Mouse (Mus musculus) midbrain, embryonic 10.5 days (tissue): Measurements from ENCODE around the gene Tatdn3. TPM values are rescaled to one million over a fixed set of nuclear protein-coding genes. Genes with fewer than 3 reads are reported as not detected.
A peak's percentile ranks its signal among the peaks of the same experiment; 100 is the strongest.

Experiments
- DNase-seq: peaks from one replicate; pipeline ENCODE4 v3.0.0-alpha.2; 2017; ENCODE audit warnings: low spot score
- H3K27ac ChIP-seq: fragments of 300-500 bp; sonication (generic); replicated peaks from 2 replicates; pipeline ENCODE4 v1.5.1; 2016; ENCODE audit warnings: mild to moderate bottlenecking
- H3K27me3 ChIP-seq: fragments of 300-500 bp; sonication (generic); 2 replicates; pipeline ENCODE4 v1.6.1; 2016; ENCODE audit warnings: low read depth, mild to moderate bottlenecking; ENCODE audit not compliant: poor library complexity, severe bottlenecking
- H3K36me3 ChIP-seq: fragments of 300-500 bp; sonication (generic); 2 replicates; pipeline ENCODE4 v1.6.1; 2016; ENCODE audit warnings: mild to moderate bottlenecking, moderate library complexity
- H3K4me1 ChIP-seq: fragments of 300-500 bp; sonication (generic); 2 replicates; pipeline ENCODE4 v1.6.1; 2016
- H3K4me3 ChIP-seq: fragments of 300-500 bp; sonication (generic); 2 replicates; pipeline ENCODE4 v1.5.1; 2016; ENCODE audit warnings: mild to moderate bottlenecking, moderate library complexity
- H3K9me3 ChIP-seq: fragments of 300-500 bp; sonication (generic); replicated peaks from 2 replicates; pipeline ENCODE4 v1.6.1; 2016; ENCODE audit warnings: mild to moderate bottlenecking
- WGBS: fragments of 180-500 bp; shearing (Covaris S2); methylation state at CpG from one replicate; pipeline ENCODE4 v1.1.7; 2016; 5-methylcytosine and 5-hydroxymethylcytosine counted together
- polyA plus RNA-seq: library from polyadenylated mRNA; unstranded; fragments of >200 nt; fragmentation: Nextera tagmentation; extraction: Ambion mirVana; gene quantifications from 2 replicates; pipeline ENCODE4 v1.2.1, GENCODE M21; 2016

The Tatdn3 gene
- polyA plus RNA-seq, 1 experiment from 2014 or later = 10.4 TPM

- H3K4me3 ChIP-seq = no peak overlapping the region
- no peaks in the 10 kb centered on the region for H3K4me1 ChIP-seq
- no peak overlapping the region for H3K27ac ChIP-seq
- 85% methylated on average over 8 of the region's 8 CpGs for whole genome bisulfite sequencing
- no peaks in the 10 kb centered on the region for H3K9me3 ChIP-seq
- no peaks in the 10 kb centered on the region for H3K36me3 ChIP-seq
- no peak for DNase-seq
- H3K27me3 ChIP-seq = peaks cover 17% of the 10 kb centered on the region
Measured at GRCm38 (mm10) chr1:191092050-191092449, 29.3 kb upstream of the Tatdn3 start.

GRCm38 (mm10) chr1:191089355-191089754, 26.6 kb upstream of the Tatdn3 start:
- no peak for DNase-seq
- Histone ChIP-seq H3K4me3 (no peak overlapping the region), H3K4me1 (no peaks in the 10 kb centered on the region), H3K27ac (no peak overlapping the region), H3K36me3 (peaks cover 26% of the 10 kb centered on the region), H3K9me3 (no peaks in the 10 kb centered on the region), H3K27me3 (0 out of 2 replicates have a peak, but pooled peaks cover 4% of the 10 kb centered on the region)
- WGBS = 72% methylated on average over 6 of the region's 6 CpGs

- H3K4me1 ChIP-seq = no peaks in the 10 kb centered on the region
- no peaks in the 10 kb centered on the region for H3K27me3 ChIP-seq
- H3K27ac ChIP-seq = no peak overlapping the region
- WGBS = 91% methylated on average over 5 of the region's 5 CpGs
- H3K9me3 ChIP-seq = no peaks in the 10 kb centered on the region
- no peak for DNase-seq
- H3K36me3 ChIP-seq = peaks cover 40% of the 10 kb centered on the region
- H3K4me3 ChIP-seq = no peak overlapping the region
Measured at GRCm38 (mm10) chr1:191087955-191088354, 25.2 kb upstream of the Tatdn3 start.

- Histone ChIP-seq H3K9me3 (no peaks in the 10 kb centered on the region), H3K4me3 (no peak overlapping the region), H3K36me3 (peaks cover 50% of the 10 kb centered on the region), H3K27ac (no peak overlapping the region), H3K27me3 (no peaks in the 10 kb centered on the region), H3K4me1 (no peaks in the 10 kb centered on the region)
- no peak for DNase-seq
- 85% methylated on average over 8 of the region's 8 CpGs for WGBS
Measured at GRCm38 (mm10) chr1:191086960-191087359, 24.2 kb upstream of the Tatdn3 start.

- H3K4me1 ChIP-seq = no peaks in the 10 kb centered on the region
- H3K27me3 ChIP-seq = no peaks in the 10 kb centered on the region
- H3K36me3 ChIP-seq = peaks cover 55% of the 10 kb centered on the region
- no peak for DNase-seq
- H3K27ac ChIP-seq = no peak overlapping the region
- H3K9me3 ChIP-seq = no peaks in the 10 kb centered on the region
- H3K4me3 ChIP-seq = no peak overlapping the region
- WGBS = 92% methylated on average over 7 of the region's 7 CpGs
Measured at GRCm38 (mm10) chr1:191086304-191086878, 23.7 kb upstream of the Tatdn3 start.

- Histone ChIP-seq H3K4me3 (no peak overlapping the region), H3K36me3 (peaks cover 62% of the 10 kb centered on the region)
- 91% methylated on average over 12 of the region's 12 CpGs for WGBS
Measured at GRCm38 (mm10) chr1:191085597-191085996, 22.9 kb upstream of the Tatdn3 start.

GRCm38 (mm10) chr1:191084951-191085559, 22.3 kb upstream of the Tatdn3 start:
- Histone ChIP-seq H3K4me3 (no peak overlapping the region), H3K36me3 (peaks cover 68% of the 10 kb centered on the region), H3K27ac (no peak overlapping the region), H3K4me1 (no peaks in the 10 kb centered on the region), H3K27me3 (no peaks in the 10 kb centered on the region), H3K9me3 (no peaks in the 10 kb centered on the region)
- WGBS = 75% methylated on average over 5 of the region's 5 CpGs
- DNase-seq = peak; percentile 51

More at GRCm38 (mm10) chr1:191085597-191085996, 22.9 kb upstream of the Tatdn3 start:
- H3K4me1 ChIP-seq = no peaks in the 10 kb centered on the region
- no peak for DNase-seq
- H3K27ac ChIP-seq = no peak overlapping the region
- H3K9me3 ChIP-seq = no peaks in the 10 kb centered on the region
- no peaks in the 10 kb centered on the region for H3K27me3 ChIP-seq

GRCm38 (mm10) chr1:191083230-191083629, 20.5 kb upstream of the Tatdn3 start:
- H3K36me3 ChIP-seq = peaks cover 86% of the 10 kb centered on the region
- WGBS = 92% methylated on average over 8 of the region's 8 CpGs
- H3K9me3 ChIP-seq = no peaks in the 10 kb centered on the region
- H3K27ac ChIP-seq = no peak overlapping the region
- H3K4me3 ChIP-seq = no peak overlapping the region
- H3K4me1 ChIP-seq = no peaks in the 10 kb centered on the region
- DNase-seq = no peak
- H3K27me3 ChIP-seq = no peaks in the 10 kb centered on the region

GRCm38 (mm10) chr1:191075199-191075883, 12.6 kb upstream of the Tatdn3 start:
- 77% methylated on average over 10 of the region's 10 CpGs for WGBS
- Histone ChIP-seq H3K9me3 (no peaks in the 10 kb centered on the region), H3K4me3 (no peak overlapping the region), H3K27me3 (no peaks in the 10 kb centered on the region), H3K27ac (no peak overlapping the region), H3K36me3 (peaks cover 100% of the 10 kb centered on the region), H3K4me1 (no peaks in the 10 kb centered on the region)
- DNase-seq = peak; percentile 37

GRCm38 (mm10) chr1:191073486-191073885, 10.8 kb upstream of the Tatdn3 start:
- WGBS = 91% methylated on average over 4 of the region's 4 CpGs
- peaks cover 100% of the 10 kb centered on the region for H3K36me3 ChIP-seq
- H3K4me3 ChIP-seq = no peak overlapping the region

GRCm38 (mm10) chr1:191073001-191073400, 10.3 kb upstream of the Tatdn3 start:
- no peak overlapping the region for H3K27ac ChIP-seq
- no peaks in the 10 kb centered on the region for H3K9me3 ChIP-seq
- H3K4me3 ChIP-seq = no peak overlapping the region
- DNase-seq = no peak
- peaks cover 100% of the 10 kb centered on the region for H3K36me3 ChIP-seq
- H3K4me1 ChIP-seq = no peaks in the 10 kb centered on the region
- H3K27me3 ChIP-seq = no peaks in the 10 kb centered on the region
- 96% methylated on average over 6 of the region's 6 CpGs for WGBS

More at GRCm38 (mm10) chr1:191073486-191073885, 10.8 kb upstream of the Tatdn3 start:
- H3K4me1 ChIP-seq = no peaks in the 10 kb centered on the region
- DNase-seq = no peak
- H3K9me3 ChIP-seq = no peaks in the 10 kb centered on the region
- no peak overlapping the region for H3K27ac ChIP-seq
- no peaks in the 10 kb centered on the region for H3K27me3 ChIP-seq

GRCm38 (mm10) chr1:191072329-191072913, 9.7 kb upstream of the Tatdn3 start:
- Histone ChIP-seq H3K36me3 (peaks cover 100% of the 10 kb centered on the region), H3K4me1 (no peaks in the 10 kb centered on the region), H3K27ac (no peak overlapping the region), H3K27me3 (no peaks in the 10 kb centered on the region), H3K9me3 (no peaks in the 10 kb centered on the region), H3K4me3 (no peak overlapping the region)
- 95% methylated on average over 16 of the region's 16 CpGs for WGBS
- no peak for DNase-seq

GRCm38 (mm10) chr1:191071613-191072012, 8.9 kb upstream of the Tatdn3 start:
- Histone ChIP-seq H3K9me3 (no peaks in the 10 kb centered on the region), H3K27me3 (no peaks in the 10 kb centered on the region), H3K36me3 (peaks cover 100% of the 10 kb centered on the region), H3K27ac (no peak overlapping the region), H3K4me1 (no peaks in the 10 kb centered on the region), H3K4me3 (no peak overlapping the region)
- no peak for DNase-seq
- 94% methylated on average over 6 of the region's 6 CpGs for WGBS
